Mouse (Mus musculus) liver, adult 2 months (tissue): ENCODE data around the gene Gm17606. TPM values are rescaled to one million over a fixed set of nuclear protein-coding genes. Genes with fewer than 3 reads are reported as not detected.
"Not testable (repeated sequence)": the region's sequence is repeated elsewhere in the genome, so short reads cannot be mapped to it uniquely, and the experiment has no call there.

Experiments
- DNase-seq: peaks from one replicate; pipeline ENCODE4 v3.0.0-alpha.2; 2011; ENCODE audit warnings: low read depth, low spot score; ENCODE audit errors: extremely low read depth
- H3K27ac ChIP-seq: fragments of 200-500 bp; replicated peaks from 2 replicates; pipeline ENCODE4 v1.5.1; 2012; ENCODE audit warnings: low read depth, mild to moderate bottlenecking, control low read depth, inconsistent platforms, low read length; ENCODE audit not compliant: insufficient read depth
- H3K27me3 ChIP-seq: fragments of 200-500 bp; 2 replicates; pipeline ENCODE4 v1.6.1; 2012; ENCODE audit warnings: mild to moderate bottlenecking, moderate library complexity, low read length, inconsistent platforms; ENCODE audit not compliant: control insufficient read depth, insufficient read depth
- H3K36me3 ChIP-seq: fragments of 200-500 bp; 2 replicates; pipeline ENCODE4 v1.6.1; 2012; ENCODE audit warnings: low read length, inconsistent platforms; ENCODE audit not compliant: control insufficient read depth, insufficient read depth
- H3K4me1 ChIP-seq: fragments of 200-500 bp; 2 replicates; pipeline ENCODE4 v1.6.1; 2011; ENCODE audit warnings: low read length; ENCODE audit not compliant: control insufficient read depth, insufficient read depth
- H3K4me3 ChIP-seq: fragments of 200-500 bp; 2 replicates; pipeline ENCODE4 v1.5.1; 2011; ENCODE audit warnings: low read depth, mild to moderate bottlenecking, control low read depth, low read length, moderate library complexity; ENCODE audit not compliant: insufficient read depth
- H3K79me2 ChIP-seq: fragments of 200-500 bp; 2 replicates; pipeline ENCODE4 v1.6.1; 2012; ENCODE audit warnings: inconsistent platforms, mild to moderate bottlenecking, low read length, moderate library complexity; ENCODE audit not compliant: control insufficient read depth, insufficient read depth
- H3K9ac ChIP-seq: fragments of 200-500 bp; 2 replicates; pipeline ENCODE4 v1.6.1; 2012; ENCODE audit warnings: low read depth, mild to moderate bottlenecking, control low read depth, inconsistent platforms, low read length
- CTCF ChIP-seq: fragments of 200-500 bp; IDR thresholded peaks from 2 replicates; pipeline ENCODE4 v1.5.1; 2011; ENCODE audit warnings: low read depth, low read length, control low read depth
- POLR2A ChIP-seq: fragments of 200-500 bp; IDR thresholded peaks from 2 replicates; pipeline ENCODE4 v1.6.1; 2011; ENCODE audit warnings: low read length, control low read depth; ENCODE audit not compliant: insufficient read depth; ENCODE audit errors: extremely low read depth
- WGBS: fragments of 180-500 bp; shearing (Covaris S2); methylation state at CpG from one replicate; pipeline ENCODE4 v1.1.7; 2018; 5-methylcytosine and 5-hydroxymethylcytosine counted together
- polyA plus RNA-seq: library from polyadenylated mRNA; depleted of rRNA; stranded (reverse); fragments of >200 nt; gene quantifications from 2 replicates; pipeline ENCODE4 v1.2.3, GENCODE M21; 2012
- total RNA-seq: library from RNA; depleted of rRNA; stranded (reverse); fragments of >200 nt; gene quantifications from 2 replicates; pipeline ENCODE4 v1.2.3, GENCODE M21; 2014

The Gm17606 gene
- total and polyA plus RNA-seq, 2 experiments: not detected

GRCm38 (mm10) chr14:54609245-54609644, 31.5 kb upstream of the Gm17606 start:
- WGBS: 71% methylated on average over 4 of the region's 4 CpGs
- Histone ChIP-seq H3K9ac (no peak overlapping the region), H3K27ac (no peak overlapping the region), H3K36me3 (peaks cover 5% of the 10 kb centered on the region; the same call in 1 of the 2 replicates), H3K27me3 (no peaks in the 10 kb centered on the region), H3K79me2 (no peaks in the 10 kb centered on the region), H3K4me1 (peaks cover 2% of the 10 kb centered on the region; the same call in 1 of the 2 replicates), H3K4me3 (no peak overlapping the region)
- no peak for TF ChIP-seq CTCF
- no peak for DNase-seq

- H3K79me2 ChIP-seq: no peaks in the 10 kb centered on the region
- peak; percentile 25 for DNase-seq
- peaks cover 7% of the 10 kb centered on the region for H3K36me3 ChIP-seq
- TF ChIP-seq CTCF (peak; percentile 57; the same call in 1 of the 2 replicates), POLR2A (no peak)
- H3K27me3 ChIP-seq: no peaks in the 10 kb centered on the region
- no peak overlapping the region for H3K4me3 ChIP-seq
- H3K9ac ChIP-seq: no peak overlapping the region
- WGBS: 78% methylated on average over 4 of the region's 4 CpGs
- no peak overlapping the region for H3K27ac ChIP-seq
- peaks cover 2% of the 10 kb centered on the region; the same call in 1 of the 2 replicates for H3K4me1 ChIP-seq
These were observed 30.8 kb upstream of the Gm17606 start for GRCm38 (mm10) chr14:54609962-54610361.

GRCm38 (mm10) chr14:54610648-54611047, 30.1 kb upstream of the Gm17606 start:
- WGBS: 88% methylated on average over 6 of the region's 6 CpGs
- Histone ChIP-seq H3K27me3 (no peaks in the 10 kb centered on the region), H3K27ac (no peak overlapping the region), H3K79me2 (no peaks in the 10 kb centered on the region), H3K4me1 (no peaks in the 10 kb centered on the region), H3K4me3 (no peak overlapping the region), H3K36me3 (peaks cover 13% of the 10 kb centered on the region), H3K9ac (no peak overlapping the region)
- no peak for DNase-seq
- no peak for TF ChIP-seq POLR2A
- no peak for TF ChIP-seq CTCF

GRCm38 (mm10) chr14:54614130-54614529, 26.6 kb upstream of the Gm17606 start:
- H3K27ac ChIP-seq, H3K4me3 ChIP-seq, H3K79me2 ChIP-seq, DNase-seq, H3K9ac ChIP-seq, H3K4me1 ChIP-seq, H3K27me3 ChIP-seq: not testable (repeated sequence)
- 91% methylated on average over 16 of the region's 16 CpGs for WGBS
- H3K36me3 ChIP-seq: peaks cover 13% of the 10 kb centered on the region

GRCm38 (mm10) chr14:54616226-54616825, 24.4 kb upstream of the Gm17606 start:
- Histone ChIP-seq H3K4me3 (no peak overlapping the region), H3K27ac (no peak overlapping the region), H3K79me2 (peaks cover 4% of the 10 kb centered on the region; the same call in 1 of the 2 replicates), H3K27me3 (no peaks in the 10 kb centered on the region), H3K9ac (no peak overlapping the region), H3K4me1 (peaks cover 3% of the 10 kb centered on the region), H3K36me3 (peaks cover 13% of the 10 kb centered on the region)
- DNase-seq: peak; percentile 49
- 92% methylated on average over 16 of the region's 16 CpGs for WGBS
- no peak for TF ChIP-seq POLR2A
- TF ChIP-seq CTCF: no peak

- Histone ChIP-seq H3K36me3 (peaks cover 11% of the 10 kb centered on the region), H3K27me3 (no peaks in the 10 kb centered on the region), H3K4me1 (peaks cover 3% of the 10 kb centered on the region), H3K79me2 (peaks cover 4% of the 10 kb centered on the region; the same call in 1 of the 2 replicates), H3K9ac (peak overlapping the region; percentile 70), H3K4me3 (peak overlapping the region; percentile 97), H3K27ac (peak overlapping the region; percentile 0; the same call in 1 of the 2 replicates)
- DNase-seq: peak; percentile 13
- TF ChIP-seq POLR2A (no peak), CTCF (peak; percentile 17; the same call in 1 of the 2 replicates)
- WGBS: 2% methylated on average over 38 of the region's 38 CpGs
These were observed 23.4 kb upstream of the Gm17606 start for GRCm38 (mm10) chr14:54617152-54617896.
